Mouse (Mus musculus): Measurements from ENCODE around the gene Tmem175.
A peak's percentile ranks its signal among the peaks of the same experiment; 100 is the strongest.

Tmem175 gene

GRCm38 (mm10) chr5:108678296-108678854 is 48.8 kb downstream of the Tmem175 start:
- no peak for DNase-seq

GRCm38 (mm10) chr5:108679909-108680308 is 50.3 kb downstream of the Tmem175 start:
- no peak for DNase-seq

GRCm38 (mm10) chr5:108680871-108681270 is 51.3 kb downstream of the Tmem175 start:
- DNase-seq: no peak

GRCm38 (mm10) chr5:108689091-108689490 is 59.5 kb downstream of the Tmem175 start:
- peak; percentile 65 for DNase-seq

GRCm38 (mm10) chr5:108691152-108691551 is 61.6 kb downstream of the Tmem175 start:
- DNase-seq: no peak

GRCm38 (mm10) chr5:108692271-108692670 is 62.7 kb downstream of the Tmem175 start, which contains the start of gene Fgfrl1:
Gene Fgfrl1 (plus strand): TSS chr5:108692382.
- DNase-seq: no peak

GRCm38 (mm10) chr5:108693872-108694288 is 64.3 kb downstream of the Tmem175 start:
- peak; percentile 59 for DNase-seq

- no peak for DNase-seq
Observed at GRCm38 (mm10) chr5:108694352-108695261, 65.0 kb downstream of the Tmem175 start.

GRCm38 (mm10) chr5:108695861-108696260 is 66.3 kb downstream of the Tmem175 start:
- no peak for DNase-seq

GRCm38 (mm10) chr5:108696542-108696941 is 67.0 kb downstream of the Tmem175 start:
- no peak for DNase-seq

- DNase-seq: peak; percentile 86
Observed at GRCm38 (mm10) chr5:108697341-108697753, 67.8 kb downstream of the Tmem175 start.

Measured in layer of hippocampus, adult 9-11 months (tissue).